Comparison of ENCODE assay signal across 19 mouse cellular contexts in genomic region chr16:28846123-28846522, GRCm38 (mm10).
DNase-seq lines count a peak whose midpoint lies in the region; ATAC-seq and TF ChIP-seq lines count a peak whose summit lies in the region.
"Had no signal": no experiment of that assay in that cellular context is flagged by ENCODE, and none has a peak within 500 bp of the region (broad histone marks: within the 10 kb centered on the region; RNA-seq: fewer than 3 reads in every experiment).

No protein-coding gene starts in this region.

- no peak for TF ChIP-seq CTCF in kidney, adult 2 months (conservative IDR thresholded peaks at IDR 0.05; ENCODE audit: insufficient read depth, insufficient read length, low read depth, low read length)
- no peak for TF ChIP-seq CTCF in intestine, postnatal 0 days (IDR thresholded peaks at IDR 0.05; ENCODE audit: low read depth)
- TF ChIP-seq CTCF in gastrocnemius, adult 2 months (IDR thresholded peaks at IDR 0.05), result no peak

- DNase-seq in kidney, adult 2 months, result peak; percentile 80
- peak; percentile 62 for DNase-seq in yolk sac, embryonic 10.5 days (ENCODE audit: low spot score)
- DNase-seq in gastrocnemius, adult 2 months, result no peak
- DNase-seq: adrenal gland, adult 2 months; adrenal gland, postnatal 25 days; cerebellum, adult 2 months; cerebellum, postnatal 10 days; forebrain, postnatal 0 days; gastrocnemius, postnatal 25 days had no signal

- H3K4me3 ChIP-seq in kidney, adult 2 months (ENCODE audit: insufficient read depth, low read depth, low read length), result no peak overlapping the region
- H3K4me3 ChIP-seq in kidney, embryonic 16.5 days (ENCODE audit: low read length), result no peak overlapping the region
- no peak overlapping the region for H3K4me3 ChIP-seq in intestine, embryonic 15.5 days (replicated peaks)
- no peak overlapping the region for H3K4me3 ChIP-seq in intestine, postnatal 0 days (ENCODE audit: low read depth, low read length)
- H3K4me3 ChIP-seq in gastrocnemius, adult 2 months, result no peak overlapping the region
- H3K4me3 ChIP-seq: embryonic facial prominence, embryonic 10.5 days; forebrain, embryonic 13.5 days; heart, embryonic 12.5 days; hindbrain, embryonic 10.5 days had no signal

- ATAC-seq in kidney, embryonic 16.5 days (ENCODE audit: low FRiP score, low TSS enrichment), result no peak
- ATAC-seq in intestine, embryonic 15.5 days, result 0 out of 2 replicates have a peak, but pooled peaks have one; percentile 13
- ATAC-seq in intestine, postnatal 0 days, result peak; percentile 77
- ATAC-seq: activated CD4-positive, CD25-positive, alpha-beta regulatory T cell, adult 4 months; forebrain, embryonic 13.5 days; forebrain, postnatal 0 days; Patski had no signal

- H3K4me2 ChIP-seq in kidney, embryonic 16.5 days (replicated peaks; ENCODE audit: low read depth, low read length), result no peak overlapping the region
- no peak overlapping the region for H3K4me2 ChIP-seq in intestine, embryonic 15.5 days (replicated peaks)
- H3K4me2 ChIP-seq in intestine, postnatal 0 days (replicated peaks; ENCODE audit: low read depth), result no peak overlapping the region
- H3K4me2 ChIP-seq: forebrain, embryonic 13.5 days; heart, embryonic 12.5 days had no signal

- WGBS in kidney, adult 2 months, result 68% methylated on average over 11 of the region's 11 CpGs
- 85% methylated on average over 11 of the region's 11 CpGs for WGBS in kidney, embryonic 16.5 days
- 75% methylated on average over 11 of the region's 11 CpGs for WGBS in intestine, embryonic 15.5 days
- WGBS in intestine, postnatal 0 days, result 54% methylated on average over 11 of the region's 11 CpGs

- peaks cover 9% of the 10 kb centered on the region for H3K9me3 ChIP-seq in kidney, embryonic 16.5 days (ENCODE audit: low read length)
- no peaks in the 10 kb centered on the region; the same call in 1 of the 2 replicates for H3K9me3 ChIP-seq in intestine, embryonic 15.5 days
- H3K9me3 ChIP-seq in intestine, postnatal 0 days (ENCODE audit: control insufficient read depth), result 0 out of 2 replicates have a peak, but pooled peaks cover 3% of the 10 kb centered on the region
- H3K9me3 ChIP-seq: embryonic facial prominence, embryonic 10.5 days; heart, embryonic 12.5 days had no signal

- H3K27me3 ChIP-seq in kidney, adult 2 months (replicated peaks; ENCODE audit: control insufficient read depth, insufficient read depth, low read length), result no peaks in the 10 kb centered on the region
- H3K27me3 ChIP-seq in kidney, embryonic 16.5 days (ENCODE audit: insufficient read depth, low read length), result no peaks in the 10 kb centered on the region; the same call in 1 of the 2 replicates
- no peaks in the 10 kb centered on the region for H3K27me3 ChIP-seq in intestine, embryonic 15.5 days (replicated peaks)
- no peaks in the 10 kb centered on the region for H3K27me3 ChIP-seq in intestine, postnatal 0 days (replicated peaks; ENCODE audit: control insufficient read depth, insufficient read depth, low read length)
- H3K27me3 ChIP-seq: CH12.LX; heart, embryonic 12.5 days; Patski had no signal

- TF ChIP-seq POLR2A in kidney, adult 2 months (IDR thresholded peaks at IDR 0.05; ENCODE audit: low read depth, low read length), result no peak

- intact Hi-C loops in gastrocnemius, adult 2 months (cut with DNase I), result no loop called here

- no peak overlapping the region for H3K27ac ChIP-seq in kidney, adult 2 months (ENCODE audit: insufficient read depth, low read depth, low read length)
- no peak overlapping the region for H3K27ac ChIP-seq in kidney, embryonic 16.5 days (ENCODE audit: low read length)
- H3K27ac ChIP-seq in intestine, embryonic 15.5 days, result no peak overlapping the region
- no peak overlapping the region for H3K27ac ChIP-seq in intestine, postnatal 0 days (ENCODE audit: low read depth, low read length)
- no peak overlapping the region for H3K27ac ChIP-seq in gastrocnemius, adult 2 months
- H3K27ac ChIP-seq: embryonic facial prominence, embryonic 10.5 days; forebrain, embryonic 13.5 days; hindbrain, embryonic 10.5 days had no signal

- H3K36me3 ChIP-seq in kidney, adult 2 months (ENCODE audit: control insufficient read depth, insufficient read depth, low read length), result no peaks in the 10 kb centered on the region
- peaks cover 5% of the 10 kb centered on the region; the same call in 1 of the 2 replicates for H3K36me3 ChIP-seq in kidney, embryonic 16.5 days (ENCODE audit: insufficient read depth, low read length)
- H3K36me3 ChIP-seq in intestine, embryonic 15.5 days, result 0 out of 2 replicates have a peak, but pooled peaks cover 4% of the 10 kb centered on the region
- no peaks in the 10 kb centered on the region for H3K36me3 ChIP-seq in intestine, postnatal 0 days (ENCODE audit: control insufficient read depth, insufficient read depth)

- peaks cover 3% of the 10 kb centered on the region for H3K4me1 ChIP-seq in kidney, adult 2 months (ENCODE audit: control insufficient read depth, insufficient read depth, low read length)
- peaks cover 16% of the 10 kb centered on the region for H3K4me1 ChIP-seq in kidney, embryonic 16.5 days (ENCODE audit: insufficient read depth, low read length)
- peaks cover 7% of the 10 kb centered on the region; the same call in 1 of the 2 replicates for H3K4me1 ChIP-seq in intestine, embryonic 15.5 days (replicated peaks)
- peaks cover 3% of the 10 kb centered on the region; the same call in 1 of the 2 replicates for H3K4me1 ChIP-seq in intestine, postnatal 0 days (replicated peaks; ENCODE audit: control insufficient read depth, insufficient read depth, low read length)

- H3K9ac ChIP-seq in kidney, embryonic 16.5 days (replicated peaks; ENCODE audit: low read length), result no peak overlapping the region
- no peak overlapping the region for H3K9ac ChIP-seq in intestine, embryonic 15.5 days
- no peak overlapping the region for H3K9ac ChIP-seq in intestine, postnatal 0 days (ENCODE audit: low read depth, low read length)
- H3K9ac ChIP-seq: forebrain, embryonic 13.5 days; forebrain, postnatal 0 days; heart, embryonic 12.5 days had no signal
